Mouse (Mus musculus): ENCODE measurements around the gene Sort1. TPM values are rescaled to one million over a fixed set of nuclear protein-coding genes. Genes with fewer than 3 reads are reported as not detected.

The Sort1 gene
- polyA plus RNA-seq, 1 experiment, result 197 TPM

DNA sequence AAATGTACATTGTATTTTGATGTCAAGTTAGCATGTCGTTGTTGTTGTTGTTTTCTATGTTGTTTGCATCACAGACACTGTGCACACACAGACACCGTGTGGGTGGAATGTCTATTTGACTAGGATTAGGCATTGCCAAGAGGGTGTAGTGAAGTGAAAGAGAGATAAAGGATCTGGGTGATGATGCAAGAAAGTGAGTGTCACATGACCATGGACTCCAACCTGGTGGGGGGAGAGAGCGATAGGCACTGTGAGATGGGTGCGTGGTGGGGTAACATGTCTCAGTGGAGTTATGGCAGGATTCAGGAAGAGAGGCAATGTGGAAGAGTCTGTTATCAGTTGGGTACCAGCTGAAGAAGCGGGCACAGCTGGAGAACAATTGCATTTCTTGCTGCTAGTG, 84.8 kb downstream of the Sort1 start:
- H3K4me1 ChIP-seq (ENCODE audit: control insufficient read depth, insufficient read depth, low read length), result 0 out of 2 replicates have a peak, but pooled peaks cover 2% of the 10 kb centered on the region
- H3K4me3 ChIP-seq (ENCODE audit: insufficient read depth, low read length), result no peak overlapping the region
- H3K27ac ChIP-seq (ENCODE audit: insufficient read depth, low read length), result no peak overlapping the region
- TF ChIP-seq POLR2A (IDR thresholded peaks at IDR 0.05; ENCODE audit: extremely low read depth, insufficient read depth, low read length) (no peak), CTCF (IDR thresholded peaks at IDR 0.05; ENCODE audit: extremely low read depth, insufficient read depth, low read length) (no peak)

DNA sequence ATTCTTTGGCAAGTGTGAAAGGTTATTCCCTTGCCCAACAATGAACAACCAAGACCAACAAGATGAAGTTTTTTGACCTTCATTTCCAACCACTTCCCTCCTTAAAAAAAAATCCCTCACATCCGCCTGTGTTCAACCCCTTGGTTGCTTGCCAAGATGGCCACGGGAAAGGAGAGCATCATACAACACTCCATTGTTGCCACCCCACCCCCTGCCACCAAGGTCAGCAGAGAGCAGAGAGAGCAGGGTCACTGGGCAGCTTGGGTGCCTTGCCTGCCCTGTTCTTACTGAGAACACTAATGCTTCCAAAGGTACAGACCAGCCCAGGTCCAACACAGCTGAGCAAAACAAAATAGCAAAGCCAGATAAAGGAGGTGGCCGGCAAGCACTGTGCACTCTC, 88.4 kb downstream of the Sort1 start:
- H3K4me3 ChIP-seq (ENCODE audit: insufficient read depth, low read length), result no peak overlapping the region
- TF ChIP-seq POLR2A (IDR thresholded peaks at IDR 0.05; ENCODE audit: extremely low read depth, insufficient read depth, low read length) (no peak), CTCF (IDR thresholded peaks at IDR 0.05; ENCODE audit: extremely low read depth, insufficient read depth, low read length) (no peak)
- H3K4me1 ChIP-seq (ENCODE audit: control insufficient read depth, insufficient read depth, low read length), result no peaks in the 10 kb centered on the region
- no peak overlapping the region for H3K27ac ChIP-seq (ENCODE audit: insufficient read depth, low read length)

DNA sequence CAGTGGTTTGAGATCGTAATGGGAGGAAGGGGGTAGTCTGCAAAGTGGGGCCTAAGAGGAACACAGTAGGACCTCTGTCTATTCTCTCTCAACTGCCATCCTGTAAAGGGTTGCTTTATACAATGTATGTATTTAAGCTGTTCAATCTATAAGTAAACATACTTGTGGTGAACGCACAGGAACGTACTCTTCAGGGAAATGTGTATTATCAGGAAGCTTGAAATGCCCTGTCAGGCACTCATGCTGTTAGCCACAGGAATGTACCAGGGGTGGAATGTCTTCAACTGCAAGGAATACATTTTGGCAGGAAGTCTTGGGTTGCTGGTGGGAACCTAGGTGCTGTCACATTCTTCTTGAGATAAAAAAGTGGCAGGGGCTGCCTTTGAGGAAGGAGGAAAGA, 88.8 kb downstream of the Sort1 start:
- H3K27ac ChIP-seq (ENCODE audit: insufficient read depth, low read length), result no peak overlapping the region
- TF ChIP-seq CTCF (IDR thresholded peaks at IDR 0.05; ENCODE audit: extremely low read depth, insufficient read depth, low read length), result no peak
- no peak for TF ChIP-seq POLR2A (IDR thresholded peaks at IDR 0.05; ENCODE audit: extremely low read depth, insufficient read depth, low read length)
- no peaks in the 10 kb centered on the region for H3K4me1 ChIP-seq (ENCODE audit: control insufficient read depth, insufficient read depth, low read length)
- no peak overlapping the region for H3K4me3 ChIP-seq (ENCODE audit: insufficient read depth, low read length)

DNA sequence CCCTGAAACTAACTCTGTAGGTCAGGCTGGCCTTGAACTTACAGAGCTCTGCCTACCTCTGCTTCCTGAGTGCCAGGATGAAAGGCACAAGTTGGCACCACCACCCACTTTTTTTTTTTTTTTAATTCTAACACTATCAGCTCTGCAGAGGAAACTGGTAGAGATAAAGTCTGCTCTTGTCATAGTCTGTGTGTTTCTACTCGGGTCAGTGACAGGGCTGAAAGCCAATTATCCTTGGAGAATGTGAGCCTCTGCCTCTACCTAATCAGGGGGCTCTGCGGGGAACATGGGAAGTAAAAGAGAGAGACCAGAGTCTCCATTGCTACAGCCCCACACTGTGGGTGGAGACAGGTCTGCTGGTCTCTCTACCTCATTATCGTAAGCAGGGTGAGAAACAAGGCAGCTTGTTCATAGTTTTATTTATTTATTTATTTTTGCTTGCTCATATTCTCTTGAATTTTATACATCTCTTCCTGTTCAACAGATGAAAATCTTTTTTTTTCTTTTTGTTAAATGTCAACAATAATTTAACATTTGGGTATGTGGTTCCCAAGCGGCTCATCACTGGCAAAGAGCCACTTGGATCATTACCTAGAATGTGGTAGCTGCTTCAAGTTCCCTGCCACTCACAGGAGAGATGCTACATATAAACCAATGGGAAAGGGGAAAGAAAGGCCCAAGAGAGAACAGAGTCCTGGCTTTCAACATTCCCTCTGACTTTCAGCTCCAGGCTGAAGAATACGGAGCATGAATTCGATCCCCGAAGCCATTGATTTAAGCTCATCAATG, 95.2 kb downstream of the Sort1 start:
- TF ChIP-seq CTCF (IDR thresholded peaks at IDR 0.05; ENCODE audit: extremely low read depth, insufficient read depth, low read length), result no peak
- no peak for TF ChIP-seq POLR2A (IDR thresholded peaks at IDR 0.05; ENCODE audit: extremely low read depth, insufficient read depth, low read length)
- H3K27ac ChIP-seq (ENCODE audit: insufficient read depth, low read length), result peak overlapping the region; percentile 60; the same call in 1 of the 2 replicates
- H3K4me3 ChIP-seq (ENCODE audit: insufficient read depth, low read length), result no peak overlapping the region
- H3K4me1 ChIP-seq (ENCODE audit: control insufficient read depth, insufficient read depth, low read length), result peaks cover 4% of the 10 kb centered on the region

DNA sequence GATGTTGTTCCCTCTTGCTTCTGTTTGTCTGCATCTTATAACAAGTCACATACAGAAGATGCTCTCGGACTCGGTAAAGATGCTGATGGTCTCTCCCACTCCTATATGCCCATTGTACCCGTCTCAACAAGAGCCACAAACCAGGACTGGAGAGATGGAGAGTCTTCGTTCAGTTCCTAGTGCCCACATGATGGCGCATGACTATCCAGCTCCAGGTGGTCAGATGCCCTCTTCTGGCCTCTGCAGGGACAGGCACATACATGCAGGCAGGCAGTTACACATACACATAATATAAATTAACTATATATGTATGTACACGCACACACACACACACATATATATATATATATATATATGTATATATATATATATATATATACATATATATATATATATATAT, 96.8 kb downstream of the Sort1 start:
- Histone ChIP-seq H3K4me3 (ENCODE audit: insufficient read depth, low read length) (no peak overlapping the region), H3K4me1 (ENCODE audit: control insufficient read depth, insufficient read depth, low read length) (peaks cover 4% of the 10 kb centered on the region), H3K27ac (ENCODE audit: insufficient read depth, low read length) (no peak overlapping the region)
- TF ChIP-seq CTCF (IDR thresholded peaks at IDR 0.05; ENCODE audit: extremely low read depth, insufficient read depth, low read length), result 0 out of 2 replicates have a peak, but pooled peaks have one; percentile 24
- no peak for TF ChIP-seq POLR2A (IDR thresholded peaks at IDR 0.05; ENCODE audit: extremely low read depth, insufficient read depth, low read length)

DNA sequence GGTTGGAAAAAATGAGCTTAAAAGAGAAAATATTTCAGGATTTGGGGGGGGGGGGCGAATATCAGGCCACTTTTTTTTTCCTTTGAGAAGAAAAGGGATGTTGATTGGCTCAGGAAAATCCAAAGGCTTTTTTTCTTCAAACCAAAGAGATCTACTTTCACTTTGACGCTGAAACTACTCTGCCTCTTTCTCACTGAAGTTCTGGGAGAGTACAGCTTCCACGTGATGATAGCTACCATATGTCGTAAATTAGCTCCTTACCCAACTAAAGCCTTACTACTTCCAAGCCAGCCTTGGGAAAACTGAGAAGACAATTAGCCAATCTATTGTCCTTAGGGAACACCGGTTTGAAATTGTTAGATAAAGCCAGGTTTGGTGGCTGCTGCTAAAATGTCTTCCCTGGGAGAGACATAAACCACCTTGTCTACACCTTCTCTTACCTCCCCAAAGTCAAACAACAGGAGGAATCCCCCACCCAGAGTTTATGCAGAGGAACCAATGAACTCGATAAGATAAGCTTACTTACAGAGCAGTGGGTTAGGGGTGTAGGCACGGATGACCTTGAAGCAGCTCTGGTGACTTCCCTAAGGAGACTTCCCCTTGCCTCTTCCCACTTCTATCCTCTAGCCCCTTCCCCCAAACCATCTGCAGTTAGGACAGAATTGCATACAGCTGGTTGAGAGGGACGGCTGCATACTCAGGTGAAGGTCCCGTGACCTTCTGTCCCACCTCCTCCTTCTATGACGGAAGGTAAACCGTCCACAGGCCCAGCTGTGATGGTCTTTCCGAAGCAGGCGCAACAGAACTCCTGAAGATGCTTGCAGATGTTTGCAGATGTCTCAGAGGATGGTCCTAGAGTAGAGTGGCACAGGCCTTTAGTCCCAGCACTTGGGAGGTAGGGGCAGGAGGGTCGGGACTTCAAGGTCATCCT, 98.3 kb downstream of the Sort1 start:
- TF ChIP-seq POLR2A (IDR thresholded peaks at IDR 0.05; ENCODE audit: extremely low read depth, insufficient read depth, low read length) (no peak), CTCF (IDR thresholded peaks at IDR 0.05; ENCODE audit: extremely low read depth, insufficient read depth, low read length) (no peak)
- Histone ChIP-seq H3K27ac (ENCODE audit: insufficient read depth, low read length) (no peak overlapping the region), H3K4me1 (ENCODE audit: control insufficient read depth, insufficient read depth, low read length) (peaks cover 8% of the 10 kb centered on the region), H3K4me3 (ENCODE audit: insufficient read depth, low read length) (no peak overlapping the region)

DNA sequence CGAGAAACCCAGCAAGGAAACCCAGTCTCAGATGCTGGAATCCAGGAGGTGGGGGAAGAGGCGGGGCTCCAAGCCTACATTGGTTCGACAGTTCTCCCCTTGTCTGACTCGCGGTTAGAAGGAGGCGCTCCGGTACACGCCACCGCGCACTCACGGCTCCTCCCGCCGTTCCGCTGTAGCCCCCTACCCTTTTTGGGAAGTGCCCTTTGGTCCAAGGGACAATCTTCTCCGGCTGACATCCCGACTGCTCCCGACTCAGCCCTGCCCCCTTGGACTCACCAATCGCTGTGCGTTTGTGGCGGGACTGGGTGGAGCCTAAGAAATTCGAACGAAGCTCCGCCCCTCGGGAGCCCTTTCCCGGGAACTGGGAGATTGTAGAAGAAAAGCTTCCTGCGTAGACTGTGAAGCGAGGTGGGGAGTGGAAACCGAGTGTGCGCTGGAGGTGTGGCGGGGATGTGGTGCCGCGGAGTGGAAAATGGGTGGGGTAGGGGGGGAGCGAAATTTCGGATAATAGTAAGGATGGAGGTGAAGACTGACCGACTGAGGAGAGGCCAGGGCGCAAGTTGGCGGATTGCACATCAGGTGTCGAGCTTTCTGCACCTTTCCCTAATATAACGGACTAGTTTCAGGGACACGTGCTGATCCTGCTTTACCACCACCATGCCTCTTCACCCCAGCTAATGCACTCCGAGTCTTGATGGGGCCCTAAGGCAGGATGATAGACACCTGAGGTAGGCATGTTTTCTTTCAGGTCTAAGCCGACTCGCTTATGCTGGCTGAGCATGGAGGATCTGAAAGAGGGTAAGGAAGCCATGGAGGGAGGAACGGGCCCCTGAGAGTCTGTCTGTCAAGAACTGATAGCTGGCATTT, 99.8 kb downstream of the Sort1 start, which contains the start of gene Psrc1:
TSS of gene Psrc1 (plus strand) at position 355 of the 870 bp plus-strand sequence.
- Histone ChIP-seq H3K4me1 (ENCODE audit: control insufficient read depth, insufficient read depth, low read length) (peaks cover 8% of the 10 kb centered on the region), H3K27ac (ENCODE audit: insufficient read depth, low read length) (no peak within 1 kb of the TSS), H3K4me3 (ENCODE audit: insufficient read depth, low read length) (peak within 1 kb of the TSS; percentile 54)
- TF ChIP-seq POLR2A (IDR thresholded peaks at IDR 0.05; ENCODE audit: extremely low read depth, insufficient read depth, low read length) (no peak), CTCF (IDR thresholded peaks at IDR 0.05; ENCODE audit: extremely low read depth, insufficient read depth, low read length) (no peak)

DNA sequence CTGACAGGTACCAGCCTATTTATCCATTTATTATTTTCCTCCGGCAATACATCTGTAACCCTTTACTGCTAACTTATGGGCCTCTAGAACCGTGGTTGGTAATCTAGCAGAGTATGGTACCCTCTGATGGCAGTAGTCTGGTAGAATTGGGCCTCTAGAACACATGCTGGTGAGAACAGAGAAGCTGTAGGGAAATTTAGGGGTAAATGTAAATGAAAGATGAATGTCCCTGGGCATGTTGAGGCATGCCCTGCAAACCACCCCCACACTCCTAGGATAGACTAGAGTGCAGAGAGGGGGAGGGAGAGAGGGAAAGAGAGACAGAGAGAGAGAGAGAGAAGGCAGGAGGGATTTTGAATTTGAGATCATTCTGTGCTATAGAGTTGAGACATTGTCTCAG, 100.5 kb downstream of the Sort1 start:
- Histone ChIP-seq H3K4me3 (ENCODE audit: insufficient read depth, low read length) (no peak overlapping the region; the same call in 1 of the 2 replicates), H3K4me1 (ENCODE audit: control insufficient read depth, insufficient read depth, low read length) (peaks cover 6% of the 10 kb centered on the region), H3K27ac (ENCODE audit: insufficient read depth, low read length) (no peak overlapping the region)
- TF ChIP-seq CTCF (IDR thresholded peaks at IDR 0.05; ENCODE audit: extremely low read depth, insufficient read depth, low read length), result no peak
- no peak for TF ChIP-seq POLR2A (IDR thresholded peaks at IDR 0.05; ENCODE audit: extremely low read depth, insufficient read depth, low read length)

DNA sequence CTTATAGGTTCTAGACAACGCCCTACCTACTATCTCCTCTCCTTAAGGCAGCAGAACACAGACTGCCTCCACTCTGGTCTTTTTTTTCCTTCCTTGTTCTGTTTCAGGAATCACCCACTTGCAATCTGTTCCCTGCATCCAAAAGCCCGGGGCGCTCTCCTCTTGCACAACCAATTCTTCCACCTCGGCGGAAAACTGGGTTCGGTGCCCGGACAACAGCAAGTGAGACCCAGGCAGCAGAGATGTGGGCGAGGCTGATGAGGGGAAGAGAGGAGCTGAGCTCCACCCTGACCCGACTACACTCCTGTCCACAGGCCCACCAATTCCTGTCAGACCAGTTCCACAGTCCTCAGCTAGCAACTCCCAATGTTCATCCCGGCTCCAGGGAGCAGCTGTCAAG, 102.3 kb downstream of the Sort1 start:
- TF ChIP-seq CTCF (IDR thresholded peaks at IDR 0.05; ENCODE audit: extremely low read depth, insufficient read depth, low read length) (no peak), POLR2A (IDR thresholded peaks at IDR 0.05; ENCODE audit: extremely low read depth, insufficient read depth, low read length) (no peak)
- Histone ChIP-seq H3K4me3 (ENCODE audit: insufficient read depth, low read length) (no peak overlapping the region), H3K4me1 (ENCODE audit: control insufficient read depth, insufficient read depth, low read length) (peaks cover 6% of the 10 kb centered on the region), H3K27ac (ENCODE audit: insufficient read depth, low read length) (peak overlapping the region; percentile 82)

Measured in cortical plate, adult 2 months (tissue).